Mouse (Mus musculus) right cerebral cortex, postnatal 14 days (tissue): ENCODE measurements around the gene Trim58.

Experiments
- DNase-seq: peaks from one replicate; pipeline ENCODE4 v3.0.0; 2022

Gene Trim58

GRCm38 (mm10) chr11:58640272-58640867 is at the start of gene Trim58:
Gene Trim58 (plus strand): TSS chr11:58640465.
- DNase-seq, result no peak

DNA sequence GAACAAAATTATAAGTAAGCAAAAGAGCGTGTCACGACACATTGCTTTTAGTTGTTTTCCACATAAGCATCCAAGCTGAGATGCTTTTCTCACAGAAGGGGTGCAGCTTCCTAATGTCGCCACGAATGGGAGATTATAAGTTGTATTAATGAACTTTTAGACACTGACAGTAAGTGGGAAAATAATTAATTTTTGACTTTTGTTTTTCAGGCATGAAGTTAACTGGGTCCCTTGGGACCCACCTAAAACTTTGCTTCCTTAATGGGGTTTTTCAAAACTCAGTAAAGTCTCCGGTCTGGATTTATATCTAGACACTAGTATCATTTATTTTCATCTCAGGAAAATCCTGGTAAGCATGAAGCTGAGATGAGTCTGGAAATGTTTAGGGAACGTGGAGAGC is 45.5 kb upstream of the Trim58 start, which contains the start of gene Olfr324:
Gene Olfr324 (plus strand): TSS at position 301 of the 400 bp plus-strand sequence.
- DNase-seq, result no peak

DNA sequence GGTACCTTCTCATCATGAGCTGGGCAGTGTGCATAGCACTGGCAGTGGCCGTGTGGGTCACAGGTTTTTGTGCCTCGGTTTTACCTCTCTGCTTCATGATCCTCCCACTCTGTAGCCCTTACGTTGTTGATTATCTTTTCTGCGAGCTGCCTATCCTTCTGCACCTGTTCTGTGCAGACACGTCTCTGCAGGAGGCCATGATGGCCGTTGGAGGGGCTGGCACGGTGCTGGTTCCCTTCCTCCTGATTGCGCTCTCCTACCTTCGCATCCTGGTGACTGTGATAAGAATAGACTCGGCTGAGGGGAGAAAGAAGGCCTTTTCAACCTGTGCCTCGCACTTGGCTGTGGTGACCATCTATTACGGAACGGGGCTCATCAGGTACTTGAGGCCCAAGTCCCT is 42.4 kb upstream of the Trim58 start:
- no peak for DNase-seq

- DNase-seq, result no peak
Measured at GRCm38 (mm10) chr11:58602062-58602461, 38.2 kb upstream of the Trim58 start.

DNA sequence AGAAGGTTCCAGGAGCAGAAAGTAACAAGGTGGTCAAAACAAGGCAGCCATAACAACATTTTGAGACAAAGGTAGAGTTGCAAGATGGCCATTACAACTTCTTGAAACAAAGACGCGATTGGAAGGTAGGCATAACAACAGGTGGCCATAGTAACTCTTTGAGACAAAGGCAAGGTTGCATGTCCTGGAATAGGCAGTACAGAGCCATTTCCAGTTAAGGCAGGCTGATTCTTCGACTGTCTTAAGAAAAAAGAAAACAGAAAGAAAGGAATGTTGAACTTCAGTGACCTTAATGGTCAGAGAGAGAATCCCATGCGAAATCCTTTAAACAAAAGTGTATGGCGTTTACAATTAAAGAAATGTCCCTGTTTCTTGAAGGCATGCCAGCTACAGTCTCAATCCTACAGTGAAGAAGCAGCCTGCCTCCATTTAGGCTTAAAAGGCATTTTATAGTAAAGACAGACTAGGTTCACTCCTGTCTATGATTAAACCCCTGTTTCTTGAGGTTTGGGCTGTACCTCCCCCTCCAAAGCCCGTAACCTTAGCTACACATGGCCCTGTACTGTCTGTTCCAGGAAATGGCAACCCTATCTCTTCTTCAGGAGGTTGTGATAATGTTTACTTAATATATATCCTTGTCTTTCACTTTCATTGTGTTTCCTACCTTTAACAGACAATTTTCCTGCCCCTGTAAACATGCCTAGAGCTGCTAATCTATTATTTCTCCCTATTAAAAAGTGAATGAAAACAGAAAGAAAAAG is 37.3 kb upstream of the Trim58 start:
- no peak for DNase-seq

- DNase-seq, result no peak
Measured at GRCm38 (mm10) chr11:58604688-58605087, 35.6 kb upstream of the Trim58 start.

GRCm38 (mm10) chr11:58605228-58605627 is 35.0 kb upstream of the Trim58 start:
- no peak for DNase-seq

DNA sequence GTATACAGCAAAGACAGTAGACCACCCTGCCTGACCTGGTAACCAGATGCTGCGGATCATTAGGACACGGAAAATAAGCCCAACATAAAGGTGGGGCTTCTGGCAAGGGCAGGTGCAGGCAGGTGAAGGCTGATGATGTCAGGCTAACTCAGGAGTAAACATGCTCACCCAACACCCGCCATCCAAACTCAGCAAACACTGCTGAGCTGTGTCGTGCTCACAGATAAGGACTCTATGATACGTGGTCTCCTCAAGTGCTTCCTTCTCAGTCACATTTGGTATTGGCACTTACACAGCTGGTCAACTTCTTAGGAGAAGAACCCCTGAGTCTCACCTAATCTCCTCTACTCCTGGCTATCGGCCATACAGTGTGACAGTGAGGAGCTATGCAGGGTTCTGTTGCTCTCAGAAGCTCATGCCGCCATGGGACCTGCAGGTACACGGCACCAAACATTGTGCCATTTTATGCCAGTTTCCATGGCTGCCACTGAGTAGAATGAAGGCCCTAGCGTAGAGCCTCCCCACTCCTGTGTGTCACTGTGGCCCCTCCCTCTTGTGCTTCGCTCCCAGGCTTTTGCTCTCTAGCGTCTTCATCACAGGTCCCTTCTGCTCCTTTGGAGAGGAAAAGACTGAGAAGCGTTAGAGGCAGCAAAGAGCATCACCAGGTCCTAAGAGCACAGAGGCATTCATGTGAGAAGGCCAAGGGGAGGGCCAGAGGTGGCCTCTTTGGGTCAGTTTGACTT is 33.9 kb upstream of the Trim58 start:
- no peak for DNase-seq

DNA sequence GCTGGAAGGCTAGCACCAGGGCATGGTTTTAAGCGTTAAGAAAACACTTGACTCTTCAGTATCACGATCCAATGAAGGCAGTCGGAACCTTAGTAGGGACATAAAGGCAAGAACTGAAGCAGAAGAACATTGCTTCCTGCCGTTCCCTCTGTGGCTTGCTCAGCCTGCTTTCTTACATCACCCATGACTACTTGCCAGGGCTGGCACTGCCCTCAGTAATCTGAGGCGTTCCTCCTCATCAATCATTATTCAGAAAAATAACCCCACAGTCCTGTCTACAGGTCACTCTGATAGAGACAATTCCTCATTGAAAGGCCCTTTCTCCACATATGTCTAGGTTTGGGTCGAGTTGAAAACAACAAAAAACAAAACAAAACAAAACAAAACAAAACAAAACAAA is 33.2 kb upstream of the Trim58 start:
- no peak for DNase-seq

DNA sequence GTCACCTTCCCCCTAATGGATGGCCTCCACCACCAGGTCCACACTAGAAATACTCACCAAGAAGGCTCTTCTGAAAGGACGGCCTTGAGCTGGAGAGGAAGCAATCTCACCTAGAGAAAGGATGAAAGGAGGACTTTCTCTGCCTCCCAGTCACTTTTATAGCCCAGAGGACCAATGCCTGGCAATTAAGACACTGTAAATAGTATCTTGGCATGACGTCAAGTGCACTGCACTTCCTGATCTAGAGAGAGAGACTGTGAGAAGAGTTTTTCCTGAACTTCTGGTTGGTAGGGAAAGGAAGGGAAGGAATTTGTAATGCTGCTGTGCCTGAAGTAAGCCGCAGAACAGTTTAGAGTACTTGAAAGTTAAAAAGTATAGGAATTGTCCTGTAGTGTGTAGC is 26.9 kb upstream of the Trim58 start:
- no peak for DNase-seq

DNA sequence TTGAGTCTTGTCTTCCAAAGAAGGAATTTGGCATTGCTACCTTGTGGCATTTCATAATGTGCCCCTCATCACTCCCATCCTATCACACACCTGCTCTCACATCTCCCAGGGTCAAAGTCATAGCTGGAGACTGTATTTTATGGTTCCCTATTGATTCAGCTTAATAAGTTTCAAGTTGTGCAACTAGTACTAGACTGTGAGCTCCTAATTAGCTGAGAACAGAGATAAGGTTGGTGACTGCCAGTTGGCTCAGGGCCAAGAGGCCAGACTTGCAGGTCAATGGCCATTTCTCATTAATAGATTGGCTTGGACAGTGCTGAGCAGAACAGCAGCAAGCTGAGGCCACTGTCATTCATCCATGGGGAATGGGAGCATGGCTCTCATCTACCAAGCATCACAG is 25.7 kb upstream of the Trim58 start:
- DNase-seq, result no peak

GRCm38 (mm10) chr11:58615975-58616374 is 24.3 kb upstream of the Trim58 start, which contains the start of gene 2210407C18Rik:
Gene 2210407C18Rik (minus strand): TSS chr11:58616075.
- no peak for DNase-seq

GRCm38 (mm10) chr11:58618369-58618768 is 21.9 kb upstream of the Trim58 start:
- no peak for DNase-seq

- DNase-seq, result no peak
Measured at GRCm38 (mm10) chr11:58618793-58619192, 21.5 kb upstream of the Trim58 start.

DNA sequence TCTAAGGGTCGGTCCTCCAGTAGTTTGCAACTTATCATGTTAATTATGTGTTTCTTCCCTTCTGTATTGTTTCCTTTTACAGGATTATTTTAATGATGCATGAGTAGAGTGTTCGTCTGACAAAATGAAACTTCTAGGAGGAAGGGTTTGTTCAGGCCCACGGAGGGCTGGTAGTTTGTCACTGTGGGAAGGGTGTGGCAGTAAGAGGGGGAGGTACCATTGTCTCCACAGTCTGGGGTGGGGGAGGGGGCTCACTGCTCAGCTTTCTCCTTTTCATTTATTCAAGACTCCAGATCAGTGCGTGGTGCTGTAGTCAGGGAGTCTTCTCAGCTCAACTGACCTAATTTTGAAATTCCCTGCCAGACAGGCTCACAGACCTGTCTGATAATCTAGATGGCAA is 14.1 kb upstream of the Trim58 start:
- DNase-seq, result no peak

DNA sequence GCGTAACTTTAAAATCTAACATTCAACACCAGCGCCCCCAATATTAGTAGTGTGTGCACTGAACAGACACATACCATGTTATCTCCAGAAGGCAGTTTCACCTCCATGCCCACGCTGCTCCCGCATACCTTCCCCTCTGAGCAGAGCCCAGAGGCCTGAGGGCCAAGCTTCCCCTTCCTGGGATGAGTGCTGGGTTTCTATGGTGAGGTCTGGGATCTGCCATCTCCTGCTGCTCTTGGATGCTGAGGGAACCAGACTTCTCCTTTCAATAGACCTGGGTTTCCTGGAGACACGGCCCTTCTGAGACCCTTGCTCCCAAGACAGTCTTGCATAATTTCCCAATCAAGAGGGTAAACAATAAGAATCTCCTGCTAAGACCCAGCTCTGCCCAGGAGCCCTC is 9.9 kb upstream of the Trim58 start, which contains the start of gene Olfr323:
Gene Olfr323 (minus strand): TSS at position 101 of the 400 bp plus-strand sequence.
- DNase-seq, result no peak

DNA sequence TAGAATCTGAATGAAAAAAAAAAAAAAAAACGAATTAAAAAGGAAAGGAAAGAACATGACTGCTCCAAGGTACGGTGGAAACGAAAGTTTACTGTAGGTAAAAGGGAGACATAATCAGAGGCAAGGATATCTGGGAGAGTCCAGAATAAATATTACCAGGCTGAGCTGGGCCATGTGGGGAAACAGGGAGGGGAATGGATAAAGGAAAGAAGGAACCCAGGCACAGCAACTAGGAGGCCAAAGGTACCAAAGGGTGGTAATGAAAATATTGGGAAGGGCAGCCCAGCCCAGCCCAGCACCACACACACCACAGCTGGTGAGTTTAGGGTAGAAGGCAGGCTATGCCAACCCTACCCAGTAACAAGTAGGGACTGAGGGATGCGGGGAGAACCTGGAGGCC is 5.4 kb upstream of the Trim58 start:
- no peak for DNase-seq

DNA sequence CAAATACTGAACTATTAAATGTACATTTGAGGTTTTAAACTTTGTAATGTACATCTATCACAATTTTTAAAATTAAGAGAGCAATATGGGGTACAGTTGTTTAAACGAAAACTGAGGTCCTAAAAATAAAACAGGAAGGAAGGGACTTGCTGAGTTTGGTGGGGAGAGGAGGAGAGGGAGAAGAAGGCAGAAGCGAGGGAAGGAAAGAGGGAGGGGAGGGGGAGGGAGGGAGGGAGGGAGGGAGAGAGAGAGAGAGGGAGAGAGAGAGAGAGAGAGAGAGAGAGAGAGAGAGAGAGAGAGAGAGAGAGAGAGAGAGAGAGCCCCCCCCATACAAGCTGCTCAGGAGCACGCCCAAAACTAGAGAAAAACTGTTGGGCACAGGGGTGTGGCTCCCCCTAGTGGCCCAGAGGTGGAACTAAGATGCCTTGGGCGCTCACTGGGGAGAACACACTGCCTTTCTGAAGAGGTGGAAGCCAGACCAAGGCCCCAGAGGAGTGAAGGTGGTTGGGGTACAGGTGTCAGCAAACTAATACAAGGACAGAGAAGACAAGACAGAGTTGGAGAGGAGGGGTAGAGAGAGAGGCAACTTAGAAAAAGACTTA is 3.8 kb upstream of the Trim58 start:
- peak; percentile 36 for DNase-seq

- no peak for DNase-seq
Measured at GRCm38 (mm10) chr11:58638176-58638701, 2.0 kb upstream of the Trim58 start.

- no peak for DNase-seq
Measured at GRCm38 (mm10) chr11:58641057-58641456, 792 bp downstream of the Trim58 start.

GRCm38 (mm10) chr11:58641638-58642358 is 1.5 kb downstream of the Trim58 start:
- no peak for DNase-seq

- DNase-seq, result peak; percentile 23
Measured at GRCm38 (mm10) chr11:58643350-58643749, 3.1 kb downstream of the Trim58 start.
